Mouse (Mus musculus) lung, embryonic 16.5 days (tissue): ENCODE measurements around the gene Bicral. TPM values are rescaled to one million over a fixed set of nuclear protein-coding genes. Genes with fewer than 3 reads are reported as not detected.

ENCODE experiments used
- ATAC-seq: fragments of 200-750 bp; cut with Nextera tagmentation; 2 replicates; pipeline ENCODE4 v1.8.0; 2017; ENCODE audit warnings: low read depth, mild to moderate bottlenecking, moderate library complexity
- H3K27ac ChIP-seq: fragments of 300-500 bp; sonication (generic); 2 replicates; pipeline ENCODE4 v1.5.1; 2014; ENCODE audit warnings: mild to moderate bottlenecking, control low read depth, low read length
- H3K27me3 ChIP-seq: fragments of 300-500 bp; sonication (generic); 2 replicates; pipeline ENCODE4 v1.6.1; 2014; ENCODE audit warnings: low read depth, low read length, mixed read lengths; ENCODE audit not compliant: control insufficient read depth, insufficient read depth
- H3K36me3 ChIP-seq: fragments of 300-500 bp; sonication (generic); 2 replicates; pipeline ENCODE4 v1.6.1; 2014; ENCODE audit warnings: low read length; ENCODE audit not compliant: control insufficient read depth, insufficient read depth
- H3K4me1 ChIP-seq: fragments of 300-500 bp; sonication (generic); replicated peaks from 2 replicates; pipeline ENCODE4 v1.6.1; 2014; ENCODE audit warnings: low read length, mixed read lengths; ENCODE audit not compliant: control insufficient read depth, insufficient read depth
- H3K4me2 ChIP-seq: fragments of 300-500 bp; sonication (generic); 2 replicates; pipeline ENCODE4 v1.6.1; 2014; ENCODE audit warnings: low read depth, low read length, control low read depth
- H3K4me3 ChIP-seq: fragments of 300-500 bp; sonication (generic); 2 replicates; pipeline ENCODE4 v1.5.1; 2014; ENCODE audit warnings: mild to moderate bottlenecking, low read length, control low read depth
- H3K9ac ChIP-seq: fragments of 300-500 bp; sonication (generic); 2 replicates; pipeline ENCODE4 v1.6.1; 2014; ENCODE audit warnings: low read length, control low read depth
- H3K9me3 ChIP-seq: fragments of 300-500 bp; sonication (generic); 2 replicates; pipeline ENCODE4 v1.6.1; 2016; ENCODE audit warnings: low read length; ENCODE audit not compliant: control insufficient read depth
- WGBS: fragments of 180-500 bp; shearing (Covaris S2); extraction: QIAGEN DNeasy Blood & Tissue Kit; methylation state at CpG from one replicate; pipeline ENCODE4 v1.1.7; 2014; 5-methylcytosine and 5-hydroxymethylcytosine counted together
- polyA plus RNA-seq: library from polyadenylated mRNA; unstranded; fragments of >200 nt; fragmentation: Nextera tagmentation; extraction: Ambion mirVana; gene quantifications from 2 replicates; pipeline ENCODE4 v1.2.1, GENCODE M21; 2015

Bicral gene
- polyA plus RNA-seq, 1 experiment from 2014 or later = 4.4 TPM

DNA sequence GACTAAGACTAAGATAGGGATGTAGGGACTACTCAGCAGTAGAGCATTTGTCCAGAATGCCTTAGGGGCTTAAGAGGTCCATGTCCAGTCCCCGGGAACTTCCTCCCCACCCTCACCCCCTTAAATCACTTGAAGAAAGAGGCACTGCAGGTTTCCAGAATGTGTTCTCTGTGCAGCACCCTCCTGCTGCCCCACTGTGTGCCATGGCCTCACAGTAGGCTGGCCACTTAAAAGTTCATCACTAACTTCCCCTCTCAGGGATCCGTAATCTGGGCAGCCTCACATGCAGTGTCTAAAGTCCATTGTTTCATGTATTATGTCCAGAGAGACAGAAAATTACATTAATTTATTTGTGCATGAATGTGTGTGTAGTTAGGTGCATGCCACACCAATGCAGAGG, 20.4 kb downstream of the Bicral start:
- WGBS = 76% methylated on average over 2 of the region's 2 CpGs
- no peak overlapping the region for H3K4me3 ChIP-seq
- no peaks in the 10 kb centered on the region for H3K4me1 ChIP-seq
- no peaks in the 10 kb centered on the region for H3K36me3 ChIP-seq
- H3K27ac ChIP-seq = no peak overlapping the region
- H3K27me3 ChIP-seq = no peaks in the 10 kb centered on the region
- no peak overlapping the region for H3K4me2 ChIP-seq
- H3K9ac ChIP-seq = no peak overlapping the region
- H3K9me3 ChIP-seq = no peaks in the 10 kb centered on the region
- no peak for ATAC-seq

DNA sequence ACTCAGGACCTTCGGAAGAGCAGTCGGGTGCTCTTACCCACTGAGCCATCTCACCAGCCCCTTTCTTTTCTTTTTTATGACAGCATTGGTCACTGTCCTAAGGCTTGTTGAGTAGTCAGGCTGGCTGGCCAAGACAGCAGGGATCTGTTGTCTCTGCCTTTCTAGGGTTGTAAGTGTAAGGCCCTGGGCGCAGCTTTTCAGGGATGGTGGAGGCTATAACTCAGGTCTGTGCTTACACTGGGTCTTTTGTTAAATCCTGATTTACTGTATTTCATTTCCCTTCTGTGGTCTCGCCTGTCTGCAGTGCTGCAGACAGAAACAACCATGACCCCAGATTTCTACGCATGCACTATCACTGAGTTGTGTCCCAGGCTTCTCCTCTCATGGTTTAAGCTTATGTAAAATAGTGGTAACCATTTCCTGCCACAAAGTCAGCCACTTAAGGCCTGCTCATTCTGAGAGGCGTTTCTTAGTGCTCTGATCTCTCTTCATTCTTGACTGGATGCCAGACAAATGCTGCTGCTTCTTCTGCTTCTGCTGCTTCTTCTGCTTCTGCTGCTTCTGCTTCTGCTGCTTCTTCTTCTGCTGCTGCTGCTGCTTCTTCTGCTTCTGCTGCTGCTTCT, 23.1 kb downstream of the Bicral start:
- 76% methylated on average over 6 of the region's 6 CpGs for WGBS
- no peak for ATAC-seq
- H3K9me3 ChIP-seq = no peaks in the 10 kb centered on the region
- peaks cover 3% of the 10 kb centered on the region; the same call in 1 of the 2 replicates for H3K4me1 ChIP-seq
- no peaks in the 10 kb centered on the region for H3K36me3 ChIP-seq
- no peak overlapping the region for H3K4me3 ChIP-seq
- no peak overlapping the region for H3K9ac ChIP-seq
- no peak overlapping the region for H3K27ac ChIP-seq
- H3K4me2 ChIP-seq = no peak overlapping the region
- no peaks in the 10 kb centered on the region for H3K27me3 ChIP-seq

DNA sequence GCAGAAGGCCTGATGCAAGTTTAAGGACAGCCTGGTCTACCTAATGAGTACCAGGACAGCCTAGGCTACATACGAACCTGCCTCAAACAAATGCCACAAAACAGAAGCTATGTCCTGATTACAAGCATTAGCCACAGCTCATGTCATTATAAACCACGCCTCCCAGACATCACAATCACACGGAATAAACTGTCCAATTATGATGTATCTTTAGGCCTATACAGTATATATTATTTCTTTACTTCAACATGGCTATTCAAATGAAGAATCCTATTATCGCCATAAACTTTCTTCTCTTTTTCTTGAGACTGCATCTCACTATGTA, 25.3 kb downstream of the Bicral start:
- Histone ChIP-seq H3K9me3 (no peaks in the 10 kb centered on the region), H3K9ac (no peak overlapping the region), H3K4me1 (peaks cover 3% of the 10 kb centered on the region; the same call in 1 of the 2 replicates), H3K27ac (no peak overlapping the region), H3K36me3 (no peaks in the 10 kb centered on the region), H3K4me3 (no peak overlapping the region), H3K4me2 (no peak overlapping the region), H3K27me3 (no peaks in the 10 kb centered on the region)
- ATAC-seq = no peak
- 80% methylated on average over 4 of the region's 4 CpGs for WGBS

DNA sequence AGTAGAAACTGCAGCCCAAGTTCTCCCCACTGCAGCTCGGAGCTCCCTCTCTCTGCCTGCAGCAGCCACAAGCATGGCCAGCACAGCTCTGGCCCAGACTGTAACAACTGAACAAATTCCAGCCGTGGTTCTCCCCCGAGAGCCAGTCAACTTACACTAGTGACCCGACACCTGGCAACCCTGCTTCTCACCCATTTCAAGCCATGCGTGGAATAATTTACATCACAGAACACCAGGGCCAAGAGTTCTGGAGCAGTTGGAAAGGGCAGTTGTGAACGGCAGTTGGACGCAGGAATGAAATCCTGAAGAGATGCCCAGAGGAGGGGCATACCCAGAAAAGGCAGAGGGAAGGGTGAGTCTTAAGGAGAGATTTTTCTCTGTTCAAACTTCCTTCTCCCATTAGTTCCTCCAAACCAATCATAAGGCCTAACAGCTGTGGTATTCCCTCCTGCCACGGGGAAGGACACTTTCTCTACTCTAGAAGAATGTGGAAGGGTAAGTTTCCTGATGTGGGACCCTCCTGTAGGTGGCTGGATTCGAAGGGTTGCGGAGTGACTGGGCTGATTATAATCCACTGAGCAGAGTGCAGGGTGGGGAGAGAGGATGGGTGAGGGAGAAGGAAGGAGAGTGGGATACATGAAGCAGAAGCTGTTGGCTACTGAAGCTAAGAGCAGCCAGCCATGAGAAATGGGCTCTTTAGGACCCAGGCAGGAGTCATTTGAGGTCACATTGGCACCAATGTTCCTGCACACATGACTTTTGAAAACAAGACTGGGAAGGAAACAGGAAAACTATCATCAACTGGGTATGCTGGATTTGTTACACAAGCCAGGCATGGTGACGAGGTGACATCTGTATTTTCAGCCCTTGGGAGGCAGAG, 25.9 kb downstream of the Bicral start:
- ATAC-seq = no peak

DNA sequence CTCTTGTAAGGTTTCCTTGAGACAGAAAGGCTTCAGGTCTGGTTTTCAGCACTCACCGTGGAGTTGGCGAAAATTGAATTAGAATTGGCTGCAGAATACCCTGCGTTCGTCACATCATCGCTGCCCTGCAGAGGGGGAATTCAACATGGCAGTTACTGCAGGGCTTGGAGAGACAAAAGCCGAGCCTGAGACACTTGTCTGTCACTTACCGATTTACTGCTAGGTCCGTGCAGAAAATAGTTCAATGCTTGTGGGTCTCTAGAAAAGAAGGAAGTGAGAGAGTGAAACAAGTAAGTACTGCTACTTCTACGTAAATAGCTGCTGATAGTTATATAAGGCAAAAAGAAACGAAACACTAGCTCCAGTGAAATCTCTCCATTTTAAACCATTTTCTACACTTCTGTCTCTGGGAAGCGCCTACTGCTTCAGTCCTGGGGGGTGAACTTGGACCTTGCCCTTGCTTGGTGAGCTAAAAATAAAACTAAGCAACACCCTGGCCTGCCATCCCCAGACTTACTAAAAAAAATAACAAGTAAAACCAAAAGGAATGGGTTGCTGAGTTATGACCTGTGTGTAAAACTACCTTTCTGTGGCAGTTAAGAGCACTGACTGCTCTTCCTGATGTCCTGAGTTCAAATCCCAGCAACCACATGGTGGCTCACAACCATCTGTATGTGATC, 28.3 kb downstream of the Bicral start:
- Histone ChIP-seq H3K4me2 (no peak overlapping the region), H3K4me3 (no peak overlapping the region), H3K9ac (no peak overlapping the region), H3K36me3 (peaks cover 6% of the 10 kb centered on the region), H3K4me1 (peaks cover 3% of the 10 kb centered on the region; the same call in 1 of the 2 replicates), H3K27me3 (no peaks in the 10 kb centered on the region), H3K9me3 (no peaks in the 10 kb centered on the region), H3K27ac (no peak overlapping the region)
- WGBS = 88% methylated on average over 11 of the region's 11 CpGs
- no peak for ATAC-seq

More for the DNA sequence above, 25.9 kb downstream of the Bicral start:
- no peaks in the 10 kb centered on the region for H3K27me3 ChIP-seq
- no peaks in the 10 kb centered on the region for H3K36me3 ChIP-seq
- H3K4me1 ChIP-seq = peaks cover 3% of the 10 kb centered on the region; the same call in 1 of the 2 replicates
- H3K9ac ChIP-seq = no peak overlapping the region
- no peaks in the 10 kb centered on the region for H3K9me3 ChIP-seq
- H3K4me2 ChIP-seq = no peak overlapping the region
- WGBS = 57% methylated on average over 11 of the region's 11 CpGs
- H3K27ac ChIP-seq = no peak overlapping the region
- no peak overlapping the region for H3K4me3 ChIP-seq

DNA sequence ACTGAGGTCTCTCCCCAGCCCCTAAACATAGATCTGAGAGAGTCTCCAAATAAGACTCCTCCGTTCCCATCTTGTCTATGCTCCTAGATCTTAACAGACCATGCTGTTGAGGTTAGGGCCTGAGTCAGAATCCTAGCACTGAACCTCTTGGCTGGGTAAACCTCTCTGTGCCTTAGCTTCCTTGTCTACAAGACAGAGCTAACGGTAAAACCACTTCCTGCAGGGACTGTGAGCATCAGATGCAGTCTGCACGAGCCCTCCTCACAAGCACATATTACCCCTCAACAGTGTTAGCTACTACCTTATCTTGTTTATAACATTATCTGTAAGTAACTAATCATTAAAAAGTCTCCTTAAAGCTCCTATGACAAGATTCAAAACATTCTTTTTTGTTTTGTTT, 29.3 kb downstream of the Bicral start:
- ATAC-seq = no peak
- Histone ChIP-seq H3K9ac (no peak overlapping the region), H3K27me3 (no peaks in the 10 kb centered on the region), H3K4me1 (peaks cover 3% of the 10 kb centered on the region; the same call in 1 of the 2 replicates), H3K36me3 (peaks cover 16% of the 10 kb centered on the region), H3K4me2 (no peak overlapping the region), H3K27ac (no peak overlapping the region), H3K4me3 (no peak overlapping the region), H3K9me3 (no peaks in the 10 kb centered on the region)
- WGBS = 80% methylated on average over 3 of the region's 3 CpGs

DNA sequence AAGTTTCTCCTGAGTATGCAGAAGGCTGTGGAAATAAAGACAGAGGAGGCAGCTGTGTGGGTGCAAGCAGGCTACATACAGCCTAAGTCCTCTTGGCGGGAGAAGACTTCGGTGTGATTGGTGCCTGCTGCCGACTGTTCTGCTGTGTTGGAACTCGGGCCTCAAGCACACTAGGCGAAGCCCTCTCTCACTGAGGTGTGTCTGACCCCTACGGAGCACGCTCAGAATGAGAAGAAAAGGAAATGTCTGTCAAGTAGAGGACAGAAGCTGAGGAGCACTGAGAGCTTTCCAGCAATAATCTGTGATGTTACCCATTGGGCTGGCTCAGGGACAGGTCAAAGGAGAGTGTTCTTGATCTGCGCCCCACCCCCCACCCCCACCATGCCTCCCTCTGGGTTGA, 35.2 kb downstream of the Bicral start:
- H3K27ac ChIP-seq = no peak overlapping the region
- ATAC-seq = no peak
- 93% methylated on average over 8 of the region's 8 CpGs for WGBS

DNA sequence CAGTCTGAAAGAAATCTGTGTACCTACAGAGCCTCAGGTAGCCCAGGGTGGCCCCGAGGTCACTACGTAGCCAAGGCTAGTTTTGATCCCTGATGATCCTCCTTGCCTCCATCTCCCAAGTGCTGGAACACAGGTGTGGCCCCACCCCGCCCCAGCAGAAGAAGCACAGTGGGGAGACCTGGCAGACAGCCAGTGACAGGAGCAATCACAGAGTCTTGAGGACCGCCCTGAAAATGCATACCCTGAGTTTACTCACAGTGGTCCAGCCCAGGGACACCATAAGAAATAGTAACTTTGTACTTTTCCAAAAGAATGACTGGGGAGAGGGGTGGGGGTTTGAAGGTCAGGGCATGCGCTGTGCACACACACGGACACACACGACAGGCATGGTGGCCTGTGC, 37.7 kb downstream of the Bicral start:
- H3K4me1 ChIP-seq = no peaks in the 10 kb centered on the region
- H3K27ac ChIP-seq = no peak overlapping the region
- H3K27me3 ChIP-seq = no peaks in the 10 kb centered on the region
- no peak overlapping the region for H3K4me2 ChIP-seq
- no peak overlapping the region for H3K4me3 ChIP-seq
- WGBS = 88% methylated on average over 7 of the region's 7 CpGs
- H3K36me3 ChIP-seq = peaks cover 27% of the 10 kb centered on the region
- no peaks in the 10 kb centered on the region for H3K9me3 ChIP-seq
- no peak overlapping the region for H3K9ac ChIP-seq
- no peak for ATAC-seq

More for the DNA sequence above, 35.2 kb downstream of the Bicral start:
- Histone ChIP-seq H3K9me3 (no peaks in the 10 kb centered on the region), H3K4me3 (no peak overlapping the region), H3K36me3 (peaks cover 25% of the 10 kb centered on the region), H3K9ac (no peak overlapping the region), H3K27me3 (no peaks in the 10 kb centered on the region), H3K4me1 (no peaks in the 10 kb centered on the region), H3K4me2 (no peak overlapping the region)

DNA sequence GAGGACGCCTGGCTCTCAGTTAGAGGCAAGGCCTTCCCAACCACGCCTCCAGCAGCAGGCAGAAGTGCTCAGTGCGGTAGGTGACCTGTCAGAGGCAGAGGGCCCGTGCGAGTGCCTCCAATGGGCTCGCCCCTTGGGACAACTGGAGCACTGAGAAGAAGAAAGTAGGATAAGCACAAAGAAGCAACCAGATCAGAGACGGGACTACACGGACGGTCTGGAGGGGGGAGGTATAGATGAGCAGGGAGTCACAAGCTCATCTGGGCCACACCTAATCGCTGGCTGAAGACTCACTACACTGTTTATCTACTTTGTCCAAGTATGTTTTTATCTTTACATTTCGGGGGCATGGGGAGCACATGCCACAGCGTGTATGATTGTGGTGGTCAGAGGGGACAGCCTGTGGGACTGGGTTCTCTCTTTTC, 40.5 kb downstream of the Bicral start:
- Histone ChIP-seq H3K27me3 (no peaks in the 10 kb centered on the region), H3K27ac (no peak overlapping the region), H3K9me3 (no peaks in the 10 kb centered on the region), H3K9ac (no peak overlapping the region), H3K4me1 (no peaks in the 10 kb centered on the region), H3K4me3 (no peak overlapping the region), H3K4me2 (no peak overlapping the region), H3K36me3 (0 out of 2 replicates have a peak, but pooled peaks cover 8% of the 10 kb centered on the region)
- ATAC-seq = no peak
- 84% methylated on average over 12 of the region's 12 CpGs for WGBS
